Mouse (Mus musculus) heart, postnatal 14 days (tissue): Measurements from ENCODE around the gene Nap1l4. TPM values are rescaled to one million over a fixed set of nuclear protein-coding genes. Genes with fewer than 3 reads are reported as not detected.
A peak's percentile ranks its signal among the peaks of the same experiment; 100 is the strongest.
"Not testable (repeated sequence)": the region's sequence is repeated elsewhere in the genome, so short reads cannot be mapped to it uniquely, and the experiment has no call there.

Experiments
- DNase-seq, 2 experiments: peaks; one replicate each; pipeline ENCODE4 v3.0.0; 2021 to 2022
- intact Hi-C: fragments of 180-260 bp; cut with DNase I; formaldehyde crosslinking; loops from one replicate; pipeline ENCODE4 v1.15.1; 2025
- long read RNA-seq, 2 experiments: library from polyadenylated mRNA; stranded (forward); transcript quantifications; one replicate each; pipeline ENCODE4 v2.0.0; 2021
- total RNA-seq, 2 experiments: library from RNA; stranded (reverse); gene quantifications; 2 replicates each; pipeline ENCODE4 v1.2.3; 2021

Nap1l4 gene
- 100 to 1,000 TPM; 168 to 178 TPM for total RNA-seq
- long read RNA-seq, experiment 1, transcript Nap1l4-206 (15 exons, 2,259 nt): major isoform, 68 of 156 reads
- long read RNA-seq, experiment 1, transcript Nap1l4-201 (16 exons, 2,285 nt): minor isoform, 54 of 156 reads
- long read RNA-seq, experiment 1, partial matches to known transcripts: 7 of 156 reads
- long read RNA-seq, experiment 1, other reads (novel, unspliced or antisense): 27 of 156 reads
- long read RNA-seq, experiment 2, transcript Nap1l4-206 (15 exons, 2,259 nt): major isoform, 46 of 98 reads
- long read RNA-seq, experiment 2, transcript Nap1l4-201 (16 exons, 2,285 nt): minor isoform, 22 of 98 reads
- long read RNA-seq, experiment 2, partial matches to known transcripts: 6 of 98 reads
- long read RNA-seq, experiment 2, other reads (novel, unspliced or antisense): 23 of 98 reads

GRCm38 (mm10) chr7:143548976-143549457, at the start of gene Nap1l4:
Gene Nap1l4 (minus strand): TSS chr7:143549106.
- peak; percentile 98 to 99 for DNase-seq
- intact Hi-C loops: no loop called here

- DNase-seq: no peak
- intact Hi-C loops: no loop called here
These were observed 46.0 kb upstream of the Nap1l4 start for GRCm38 (mm10) chr7:143594865-143595264.

GRCm38 (mm10) chr7:143592255-143592654, 43.3 kb upstream of the Nap1l4 start:
- no peak for DNase-seq
- intact Hi-C loops: no loop called here

GRCm38 (mm10) chr7:143588006-143588405, 39.1 kb upstream of the Nap1l4 start:
- DNase-seq: peak; percentile 27 to 37
- intact Hi-C loops: no loop called here

- DNase-seq: no peak
These were observed 38.7 kb upstream of the Nap1l4 start for GRCm38 (mm10) chr7:143587586-143587985.

GRCm38 (mm10) chr7:143583956-143584355, 35.0 kb upstream of the Nap1l4 start:
- intact Hi-C loops: loop anchor here (1.0 to 5.0 kb wide), 2 partner anchors 112 to 178 kb away; no protein-coding TSS in a partner anchor

More at GRCm38 (mm10) chr7:143587586-143587985, 38.7 kb upstream of the Nap1l4 start:
- intact Hi-C loops: no loop called here

GRCm38 (mm10) chr7:143583025-143583424, 34.1 kb upstream of the Nap1l4 start:
- DNase-seq: no peak
- intact Hi-C loops: loop anchor here (5.0 kb wide), 1 partner anchor 179 kb away; no protein-coding TSS in a partner anchor

More at GRCm38 (mm10) chr7:143583956-143584355, 35.0 kb upstream of the Nap1l4 start:
- peak; percentile 74 to 79 for DNase-seq

- no peak for DNase-seq
- intact Hi-C loops: no loop called here
These were observed 26.8 kb upstream of the Nap1l4 start for GRCm38 (mm10) chr7:143575751-143576150.

- intact Hi-C loops: no loop called here
- DNase-seq: no peak
These were observed 16.7 kb upstream of the Nap1l4 start for GRCm38 (mm10) chr7:143565648-143566039.

- no peak for DNase-seq
- intact Hi-C loops: no loop called here
These were observed 16.2 kb upstream of the Nap1l4 start for GRCm38 (mm10) chr7:143565015-143565647.

GRCm38 (mm10) chr7:143563787-143564186, 14.9 kb upstream of the Nap1l4 start:
- intact Hi-C loops: no loop called here
- no peak for DNase-seq

GRCm38 (mm10) chr7:143557616-143558015, 8.7 kb upstream of the Nap1l4 start:
- intact Hi-C loops: no loop called here
- DNase-seq: no peak

GRCm38 (mm10) chr7:143556964-143557610, 8.2 kb upstream of the Nap1l4 start:
- intact Hi-C loops: no loop called here
- DNase-seq: peak; percentile 52 to 60

- no peak for DNase-seq
- intact Hi-C loops: no loop called here
These were observed 798 bp upstream of the Nap1l4 start for GRCm38 (mm10) chr7:143549588-143550220.

- DNase-seq: no peak
- intact Hi-C loops: no loop called here
These were observed 510 bp downstream of the Nap1l4 start for GRCm38 (mm10) chr7:143548231-143548961.

- intact Hi-C loops: no loop called here
These were observed 2.4 kb downstream of the Nap1l4 start for GRCm38 (mm10) chr7:143546554-143546953.

GRCm38 (mm10) chr7:143544368-143544767, 4.5 kb downstream of the Nap1l4 start:
- DNase-seq: peak; percentile 18 to 55
- intact Hi-C loops: no loop called here

More at GRCm38 (mm10) chr7:143546554-143546953, 2.4 kb downstream of the Nap1l4 start:
- no peak for DNase-seq

GRCm38 (mm10) chr7:143538671-143539070, 10.2 kb downstream of the Nap1l4 start:
- intact Hi-C loops: no loop called here
- no peak for DNase-seq

GRCm38 (mm10) chr7:143538229-143538628, 10.7 kb downstream of the Nap1l4 start:
- intact Hi-C loops, DNase-seq: not testable (repeated sequence)

GRCm38 (mm10) chr7:143536251-143536650, 12.7 kb downstream of the Nap1l4 start:
- no peak for DNase-seq
- intact Hi-C loops: no loop called here
